Mouse (Mus musculus): ENCODE data around the gene Tusc2.

- TF ChIP-seq POLR2A (IDR thresholded peaks at IDR 0.05; ENCODE audit: borderline replicate concordance, extremely low read depth, insufficient read depth, insufficient read length, poor library complexity, severe bottlenecking) = no peak
- no peak for TF ChIP-seq CTCF (IDR thresholded peaks at IDR 0.05; ENCODE audit: borderline replicate concordance, extremely low read depth, insufficient read depth, insufficient read length)
Observed at GRCm38 (mm10) chr9:107570016-107570415, 7.0 kb downstream of the Tusc2 start.

Data from brain, embryonic 14.5 days (tissue).